Mouse (Mus musculus) olfactory bulb, adult 2 months (tissue): ENCODE data around the gene Klhl12.

Experiments used
- CTCF ChIP-seq: fragments of 200-500 bp; IDR thresholded peaks from 2 replicates; pipeline ENCODE4 v1.5.1; 2012; ENCODE audit warnings: low read depth, mild to moderate bottlenecking, low read length, moderate library complexity; ENCODE audit not compliant: insufficient read depth
- POLR2A ChIP-seq: fragments of 200-500 bp; IDR thresholded peaks from 2 replicates; pipeline ENCODE4 v1.6.1; 2012; ENCODE audit warnings: mild to moderate bottlenecking, low read depth, low read length, moderate library complexity; ENCODE audit not compliant: insufficient read depth

DNA sequence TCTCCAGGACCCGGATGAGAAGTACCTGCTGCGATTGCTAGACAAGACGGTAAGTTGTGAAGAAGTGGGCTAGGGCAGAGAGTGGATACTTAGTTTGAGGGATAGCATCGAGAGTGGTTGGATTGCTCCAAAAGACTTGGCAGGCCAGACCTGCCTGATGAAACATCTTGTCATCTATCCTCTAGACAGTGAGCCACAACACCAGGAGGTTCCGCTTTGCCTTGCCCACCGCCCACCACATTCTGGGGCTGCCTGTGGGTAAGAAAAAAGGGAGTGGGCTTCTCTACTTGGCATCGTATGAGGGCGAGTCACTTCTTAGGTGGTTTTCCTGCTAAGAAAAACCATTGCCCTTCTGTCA is 48.9 kb upstream of the Klhl12 start:
- TF ChIP-seq CTCF: no peak
- TF ChIP-seq POLR2A: no peak
